Mouse (Mus musculus): ENCODE data around the gene Lypla2.
"Not testable (repeated sequence)": the region's sequence is repeated elsewhere in the genome, so short reads cannot be mapped to it uniquely, and the experiment has no call there.

The Lypla2 gene

DNA sequence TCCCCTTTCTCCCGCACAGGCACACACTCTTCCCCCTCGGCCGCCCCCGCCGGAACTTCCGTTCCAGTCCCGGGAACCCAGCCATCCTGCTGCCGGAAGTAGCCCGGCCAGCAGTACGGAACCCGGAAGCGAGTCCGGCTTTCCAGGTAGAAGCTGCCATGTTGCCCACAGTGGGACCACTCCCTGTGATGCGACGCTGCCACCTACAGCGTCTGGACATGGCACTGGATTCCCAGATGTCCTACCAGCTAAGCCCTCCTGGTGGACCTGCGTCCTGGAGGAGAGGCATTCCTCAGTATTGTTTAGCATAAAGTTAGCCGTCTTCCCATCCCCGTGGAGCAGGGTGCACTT is at the start of gene Lypla2:
Gene Lypla2, minus strand, starts transcription at position 71 of the 351 bp plus-strand sequence.
- DNase-seq (ENCODE audit: low read depth): peak; percentile 63

DNA sequence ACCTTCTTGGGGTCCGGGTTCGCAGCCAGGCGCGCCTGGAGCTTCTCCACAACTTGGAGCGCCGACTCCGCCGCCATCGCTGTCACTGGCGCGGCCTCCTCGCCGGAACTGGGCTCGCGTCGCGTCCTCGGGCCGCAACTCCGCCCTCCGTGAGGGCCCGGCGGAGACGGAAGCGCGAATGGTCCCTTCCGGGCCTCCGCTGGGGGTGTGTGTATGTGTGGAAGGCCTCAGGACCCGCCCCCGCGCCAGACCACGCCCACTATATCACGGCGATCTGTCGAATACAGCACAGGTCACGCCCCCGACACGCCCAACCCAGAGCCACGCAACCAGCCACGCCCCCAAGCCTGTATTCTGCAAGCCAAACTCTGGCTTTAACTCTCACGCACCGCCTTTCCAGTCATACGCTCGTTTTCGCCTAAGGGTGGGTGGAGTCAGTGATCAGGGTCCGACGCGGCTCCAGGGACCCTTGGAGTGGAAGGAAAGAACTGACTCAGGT is 49.2 kb upstream of the Lypla2 start, which contains the start of gene Eloa:
Gene Eloa, minus strand, starts transcription at position 215 of the 499 bp plus-strand sequence.
- DNase-seq (ENCODE audit: low read depth): peak; percentile 99

DNA sequence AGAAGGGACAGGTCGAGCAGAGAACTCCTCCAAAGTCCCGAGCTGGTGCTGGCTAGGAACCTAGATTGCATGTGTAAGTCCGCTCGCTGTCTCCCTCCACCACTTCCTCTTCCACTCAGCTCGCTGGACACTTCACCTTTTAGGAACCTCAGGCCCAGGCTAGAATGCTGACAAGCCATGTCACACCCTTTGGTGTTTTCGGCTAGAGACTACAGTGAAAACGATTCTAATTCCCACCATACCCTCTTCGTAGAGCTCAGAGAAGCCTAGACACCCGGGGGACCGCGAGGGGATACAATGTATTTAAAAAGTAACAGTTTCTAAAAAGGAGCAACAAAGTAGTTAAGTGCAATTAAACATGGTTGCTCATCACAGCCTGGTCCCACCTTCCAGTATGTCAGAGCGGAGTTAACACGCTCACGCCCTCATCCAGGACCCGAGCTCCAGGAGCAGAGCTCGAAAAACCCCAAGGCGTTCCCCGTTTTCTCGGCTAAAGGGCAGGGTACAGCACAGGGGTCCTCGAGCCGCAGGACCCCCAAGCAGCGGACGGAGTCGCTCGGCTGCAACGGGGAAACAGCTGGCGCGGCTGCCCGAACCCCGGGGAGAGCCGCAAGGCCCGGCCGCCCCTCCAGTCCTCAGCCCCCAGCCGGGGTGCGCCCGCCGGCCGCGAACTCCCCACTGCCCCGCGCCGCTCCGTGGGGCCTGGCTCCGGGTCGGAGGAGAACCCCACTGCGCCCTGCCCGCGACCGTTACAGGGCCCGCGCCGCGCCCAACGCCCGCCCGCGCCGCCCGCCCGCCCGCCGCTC is 48.5 kb upstream of the Lypla2 start:
- DNase-seq (ENCODE audit: low read depth): no peak

DNA sequence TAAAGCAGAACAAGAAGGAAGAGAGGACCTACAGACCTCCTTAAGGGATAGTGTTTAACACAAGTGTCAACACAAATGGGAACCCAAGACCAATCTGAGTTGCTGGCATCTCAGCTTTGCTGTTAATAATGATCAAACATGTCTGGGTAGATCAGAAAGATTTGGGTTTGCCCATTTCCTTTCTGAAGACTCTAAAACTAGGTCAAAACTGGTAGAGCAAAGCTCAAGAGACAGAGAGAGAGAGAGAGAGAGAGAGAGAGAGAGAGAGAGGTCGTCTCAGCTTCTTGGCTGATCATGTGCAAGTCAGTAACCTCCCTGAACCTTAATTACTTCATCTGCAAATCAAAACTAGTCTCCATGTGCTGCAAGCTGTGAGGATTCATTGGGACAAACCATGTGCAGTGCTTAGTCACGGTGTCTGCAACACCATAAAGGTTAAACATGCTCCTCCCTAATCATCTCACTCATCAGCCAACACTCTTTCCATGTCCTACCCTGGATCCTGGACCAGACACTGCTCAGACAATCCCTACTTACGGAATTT is 43.7 kb upstream of the Lypla2 start:
- no peak for DNase-seq (ENCODE audit: low read depth)

DNA sequence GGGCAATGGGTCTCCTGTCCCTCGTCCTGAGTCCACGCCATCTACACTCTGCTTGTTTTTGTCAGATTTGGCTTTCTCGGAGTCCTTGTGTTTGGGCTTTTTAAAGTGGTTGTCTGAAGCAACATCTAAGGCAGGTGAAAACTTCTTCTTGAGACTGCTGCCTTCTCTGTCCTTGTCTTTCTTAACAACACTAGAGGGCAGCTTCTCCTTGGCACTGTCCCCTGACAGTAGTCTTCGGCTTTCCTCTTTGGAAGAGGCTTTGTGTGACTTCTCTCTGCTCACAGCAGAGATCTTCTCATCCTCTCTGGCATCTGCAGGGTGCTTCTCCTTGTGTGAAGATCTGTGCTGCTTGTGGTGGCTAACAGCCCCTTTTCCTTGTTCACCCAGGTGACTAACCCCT is 38.2 kb upstream of the Lypla2 start:
- no peak for DNase-seq (ENCODE audit: low read depth)

DNA sequence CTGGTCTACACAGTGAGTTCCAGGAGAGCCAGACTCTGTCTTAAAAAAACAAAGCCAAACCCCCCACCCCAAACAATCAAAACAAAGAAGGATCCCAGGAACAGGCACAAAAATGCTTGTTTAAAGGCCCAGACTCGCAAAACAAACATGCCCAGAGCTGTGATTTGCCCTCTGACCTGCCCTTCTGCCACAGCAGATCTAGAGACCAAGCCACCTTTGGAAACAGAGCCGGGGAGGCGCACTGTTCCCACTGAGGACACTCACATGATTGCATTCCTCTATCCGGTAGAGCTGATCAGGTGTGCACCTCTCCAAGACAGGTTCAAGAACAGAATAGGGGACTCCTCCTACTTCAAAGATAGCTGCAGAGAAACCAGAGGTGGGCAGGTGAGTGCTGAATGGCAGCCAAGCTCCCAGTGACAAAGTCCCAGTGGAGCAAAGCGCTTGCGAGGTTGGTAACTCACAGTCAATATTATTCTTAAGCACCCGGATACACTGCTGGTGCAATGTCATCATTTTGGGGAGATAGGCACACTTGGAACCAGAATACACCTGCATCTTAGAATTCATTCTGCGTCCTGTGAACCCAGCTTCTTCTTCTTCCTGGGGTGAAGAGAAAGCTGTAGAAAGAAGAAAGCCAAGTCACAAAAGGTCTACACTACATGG is 36.5 kb upstream of the Lypla2 start:
- DNase-seq (ENCODE audit: low read depth): no peak

DNA sequence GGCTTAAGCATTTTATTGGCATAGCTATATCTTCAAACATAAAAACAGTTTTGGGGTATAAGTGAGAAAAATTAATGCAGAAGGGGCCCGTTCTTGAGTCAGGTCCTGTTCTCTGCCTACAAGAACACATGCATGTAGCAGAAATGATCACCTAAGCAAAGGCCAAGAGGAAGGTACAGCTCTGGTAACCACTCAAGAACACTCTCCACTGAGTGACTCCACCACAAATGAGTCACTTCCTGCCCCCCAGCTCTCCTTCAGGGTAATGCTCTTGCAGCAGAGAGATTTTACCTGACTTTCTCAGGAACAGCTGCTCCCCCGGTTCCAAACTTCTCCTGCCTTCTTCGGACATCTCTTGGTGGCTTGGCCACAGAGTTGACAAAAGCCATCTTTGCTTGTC is 34.4 kb upstream of the Lypla2 start:
- DNase-seq (ENCODE audit: low read depth): no peak

DNA sequence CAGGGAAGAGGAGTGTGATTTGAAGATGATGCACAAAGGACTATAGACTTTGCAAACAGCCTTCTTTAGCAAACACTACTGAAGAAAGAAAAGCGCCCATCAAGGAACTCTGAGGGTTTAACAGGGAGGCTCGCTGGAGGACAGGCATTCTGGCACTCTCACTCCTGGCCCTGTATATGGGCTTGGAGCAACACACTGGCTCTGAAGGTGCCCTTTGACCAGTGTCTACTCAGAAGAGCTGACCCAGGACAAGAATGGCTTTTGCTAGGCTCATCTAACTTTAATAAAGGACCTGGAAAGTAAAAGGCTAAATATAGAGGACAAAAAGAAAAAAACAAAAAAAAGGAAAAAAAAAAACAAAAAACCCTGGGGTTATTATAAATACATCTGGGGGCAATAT is 32.5 kb upstream of the Lypla2 start:
- no peak for DNase-seq (ENCODE audit: low read depth)

DNA sequence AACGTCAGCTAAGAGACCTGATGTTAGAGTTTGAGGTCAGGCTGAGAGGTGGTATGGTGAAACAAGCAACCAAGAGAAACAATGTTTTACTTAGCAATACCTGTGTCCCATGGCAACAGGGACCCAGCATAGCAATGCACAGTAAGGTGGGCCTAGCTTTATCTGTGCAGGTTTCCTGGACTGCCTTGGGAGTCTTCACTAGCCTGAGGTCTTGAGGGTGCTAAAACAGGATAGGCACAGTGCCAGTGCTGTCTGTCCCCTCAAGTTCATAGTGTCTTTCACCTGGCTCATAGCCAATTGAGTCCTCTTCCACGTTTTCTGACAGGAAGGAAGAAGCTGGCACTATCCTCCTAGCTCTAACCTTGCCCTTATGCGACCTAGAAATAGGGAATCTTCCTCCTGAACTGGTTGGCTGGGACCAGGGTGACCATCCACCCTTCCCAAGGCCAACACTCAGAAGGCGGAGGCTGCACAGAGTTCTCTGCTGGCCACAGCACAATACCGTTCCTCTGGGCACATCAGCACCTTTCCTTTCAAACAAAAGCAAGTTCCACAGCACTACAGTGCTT is 31.8 kb upstream of the Lypla2 start:
- no peak for DNase-seq (ENCODE audit: low read depth)

DNA sequence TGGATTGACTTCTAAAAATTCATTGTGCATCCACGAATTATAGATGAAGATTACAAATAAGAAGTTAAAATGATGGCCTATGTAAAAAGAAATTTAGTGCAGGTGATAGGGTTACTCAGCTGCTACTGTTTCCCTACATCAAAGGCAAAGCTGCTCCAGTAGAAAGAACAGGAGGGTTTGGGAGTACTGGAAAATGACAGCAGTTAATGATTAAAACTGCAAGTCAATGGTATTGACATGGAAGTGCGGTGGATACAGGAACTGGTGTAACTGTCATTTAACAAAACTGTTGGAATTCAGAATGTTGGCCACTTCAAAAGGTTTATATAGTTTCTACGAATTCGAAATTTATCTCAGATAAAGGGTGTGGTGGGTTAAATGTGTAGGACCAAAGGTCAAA is 22.7 kb upstream of the Lypla2 start:
- DNase-seq (ENCODE audit: low read depth): no peak

DNA sequence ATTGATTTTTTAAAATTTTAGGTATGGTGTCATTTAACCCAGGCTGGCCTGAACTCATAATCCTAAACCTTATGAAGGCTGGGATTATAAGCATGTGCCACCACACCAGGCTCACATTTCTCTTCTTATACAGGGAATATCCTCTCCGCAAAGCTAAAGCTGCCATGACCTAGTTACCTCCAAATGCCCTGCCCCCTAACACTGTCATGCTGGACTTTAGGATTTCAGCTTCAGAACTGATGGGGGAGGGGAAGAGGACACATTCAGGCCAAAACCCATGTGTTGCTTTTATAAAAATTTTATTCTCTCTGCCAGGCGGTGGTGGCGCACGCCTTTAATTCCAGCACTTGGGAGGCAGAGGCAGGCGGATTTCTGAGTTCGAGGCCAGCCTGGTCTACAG is 21.5 kb upstream of the Lypla2 start:
- no peak for DNase-seq (ENCODE audit: low read depth)

DNA sequence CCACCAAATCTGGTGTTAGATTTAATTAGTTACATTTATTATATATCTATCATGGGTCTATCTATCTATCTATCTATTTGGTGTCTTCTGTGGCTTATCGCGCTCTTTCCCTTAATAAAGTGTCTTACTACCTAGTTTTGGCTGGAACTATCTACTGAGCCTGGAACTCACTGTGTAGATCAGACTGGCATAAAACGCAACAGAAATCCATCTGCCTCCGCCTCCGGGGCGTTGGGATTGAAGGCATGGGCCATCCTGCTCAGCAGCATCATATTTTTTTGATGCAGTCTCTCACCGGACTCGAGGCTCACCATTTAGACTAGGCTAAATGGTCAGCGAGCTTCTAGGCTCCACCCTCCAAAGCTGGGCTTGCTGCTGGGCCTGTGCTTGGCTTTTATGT is 15.3 kb upstream of the Lypla2 start:
- DNase-seq (ENCODE audit: low read depth): no peak

DNA sequence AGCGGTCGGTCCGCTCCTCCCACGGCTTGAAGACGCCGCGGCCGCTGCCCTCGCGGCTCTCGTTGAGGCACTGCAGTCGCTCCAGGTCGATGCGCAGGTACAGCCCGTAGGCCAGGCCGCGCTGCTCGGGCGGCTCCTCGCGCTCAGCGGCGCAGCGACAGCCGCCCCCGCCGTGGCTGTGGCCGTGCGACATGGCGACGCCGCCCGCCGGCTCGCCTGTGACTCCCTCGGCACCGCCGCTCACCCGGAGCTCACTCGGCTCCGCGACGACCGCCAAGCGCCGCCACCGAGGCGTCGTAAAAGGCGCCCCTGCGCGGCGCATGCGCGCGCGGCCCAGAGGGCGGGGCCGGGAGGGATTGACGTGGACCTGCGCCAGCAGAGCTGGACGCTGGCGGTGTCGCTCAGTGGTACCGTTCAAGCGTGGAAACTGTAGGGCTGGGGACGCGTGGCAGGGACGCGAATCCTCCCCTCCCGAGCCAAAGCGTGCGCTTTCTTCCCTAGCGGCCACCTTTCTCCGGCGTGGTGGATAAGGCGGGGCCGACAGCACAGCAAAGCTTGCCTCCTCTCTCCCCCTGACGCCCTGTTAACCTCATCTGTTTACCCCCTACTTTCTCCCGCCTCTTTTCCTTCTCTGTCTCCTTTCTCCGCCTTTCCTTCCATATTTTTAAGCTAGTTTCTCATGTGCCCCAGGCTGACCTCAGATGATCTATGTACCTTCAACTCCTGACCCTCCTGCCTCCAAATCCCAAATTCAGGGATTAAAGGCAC is 14.7 kb upstream of the Lypla2 start, which contains the start of gene Pithd1:
Gene Pithd1, minus strand, starts transcription at position 322 of the 768 bp plus-strand sequence.
- peak; percentile 83 for DNase-seq (ENCODE audit: low read depth)

DNA sequence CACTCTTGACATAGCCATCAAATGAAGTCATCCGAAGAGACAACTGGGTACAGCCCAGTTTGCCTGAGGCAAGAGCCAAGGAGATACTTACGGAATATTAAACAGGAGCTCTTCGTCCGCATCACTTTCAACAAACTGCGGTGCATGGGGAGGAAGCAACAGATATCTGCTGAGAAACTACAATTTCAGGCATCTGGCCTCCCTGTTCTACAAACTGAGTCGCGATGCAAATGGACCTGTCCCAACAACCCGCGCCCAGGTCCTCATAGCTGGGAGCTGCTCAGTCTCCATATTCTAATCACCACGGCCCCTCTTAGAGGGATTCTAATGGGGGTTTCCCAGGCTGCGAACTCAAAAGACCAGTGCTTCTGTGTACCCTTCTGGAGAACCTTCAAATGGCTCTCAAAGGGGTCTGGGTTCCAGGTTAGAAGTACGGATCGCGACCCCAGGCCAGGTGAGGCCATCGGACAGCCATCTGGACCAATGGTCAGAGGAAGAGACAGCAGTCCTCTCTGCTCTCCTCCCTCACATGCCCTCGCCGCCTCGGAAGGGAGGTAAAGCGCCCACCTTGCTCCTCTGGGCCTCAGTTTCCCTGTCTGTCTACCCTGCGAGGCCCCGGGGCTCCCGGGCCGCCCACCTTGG is 14.0 kb upstream of the Lypla2 start:
- no peak for DNase-seq (ENCODE audit: low read depth)

DNA sequence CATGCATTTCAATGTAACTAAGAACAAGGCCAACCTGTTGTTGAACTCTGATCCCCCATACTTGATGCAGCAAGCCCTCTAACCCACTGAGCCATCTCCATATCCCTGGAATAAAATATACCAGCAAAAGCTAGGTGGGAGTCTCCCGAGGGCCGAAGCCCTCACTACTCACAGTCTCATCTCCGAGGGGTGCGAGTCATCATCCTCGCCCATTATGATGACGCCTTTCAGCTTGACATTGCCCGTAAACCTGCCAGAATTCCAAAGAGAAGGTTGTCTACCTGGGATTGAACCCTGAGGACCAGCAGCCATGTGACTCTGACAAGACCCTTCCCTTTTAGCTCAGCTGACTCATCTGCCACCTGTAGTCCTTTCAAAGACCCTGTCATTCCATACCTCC is 13.3 kb upstream of the Lypla2 start:
- no peak for DNase-seq (ENCODE audit: low read depth)

DNA sequence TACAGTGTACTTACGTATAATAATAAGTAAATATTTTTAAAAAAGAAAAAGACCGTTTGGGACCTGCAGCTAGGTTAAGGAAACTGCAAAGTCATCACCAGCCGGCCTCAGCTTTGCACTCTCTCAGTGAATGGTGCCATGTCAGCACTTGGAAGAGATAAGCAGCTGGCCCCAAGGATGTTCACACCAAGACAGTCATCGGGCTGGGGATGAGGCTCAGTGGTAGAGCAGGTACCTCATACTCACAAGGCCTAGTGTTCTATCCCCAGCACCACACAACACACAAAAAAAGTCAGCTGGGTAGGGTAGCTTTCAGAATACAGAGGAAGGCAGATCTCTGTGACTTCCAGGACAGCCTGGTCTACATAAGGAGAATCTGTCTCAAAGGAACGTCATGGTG is 12.8 kb upstream of the Lypla2 start:
- DNase-seq (ENCODE audit: low read depth): peak; percentile 82

DNA sequence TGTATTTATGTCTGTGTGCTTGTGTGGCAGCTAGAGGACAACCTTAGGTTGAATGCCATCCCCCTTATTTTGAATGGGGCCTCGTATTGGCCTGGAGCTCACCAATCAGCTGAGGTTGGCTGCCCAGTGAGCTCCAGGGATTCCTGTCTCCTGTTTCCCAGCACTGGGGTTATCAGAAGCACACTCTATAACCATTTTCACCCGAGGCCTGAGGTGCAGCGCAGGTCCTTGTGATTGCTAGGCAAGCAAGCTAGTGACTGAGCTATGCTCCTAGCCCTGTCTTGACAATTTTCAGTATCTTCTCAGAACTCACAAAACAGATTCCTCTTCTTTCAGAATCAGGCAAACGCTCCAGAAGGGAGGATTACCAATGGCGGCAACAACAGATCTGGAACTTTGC is 12.1 kb upstream of the Lypla2 start:
- no peak for DNase-seq (ENCODE audit: low read depth)

DNA sequence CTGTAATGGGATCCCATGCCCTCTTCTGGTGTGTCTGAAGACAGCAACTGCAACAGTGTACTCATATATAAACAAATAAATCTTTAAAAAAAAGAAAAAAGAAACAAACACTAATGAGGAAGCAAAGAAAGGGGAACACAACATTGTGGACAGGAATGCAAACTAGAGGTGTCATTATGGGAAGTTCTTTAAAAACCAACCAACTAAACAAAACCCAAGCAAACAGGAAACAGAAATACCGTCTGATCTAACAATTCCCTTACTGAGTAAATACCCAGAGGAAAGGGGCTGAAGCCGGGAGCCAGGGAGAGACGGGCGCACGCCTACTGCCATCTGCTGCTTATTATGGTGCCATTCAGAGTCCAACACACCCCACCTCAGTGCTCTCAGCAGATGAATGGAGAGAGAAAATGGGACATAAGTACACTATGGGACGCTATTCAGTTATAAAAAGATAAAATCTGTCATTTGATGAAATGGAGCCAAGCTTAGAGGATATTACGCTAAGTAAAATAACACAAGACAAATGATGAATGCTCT is 9.2 kb upstream of the Lypla2 start:
- DNase-seq (ENCODE audit: low read depth): no peak

DNA sequence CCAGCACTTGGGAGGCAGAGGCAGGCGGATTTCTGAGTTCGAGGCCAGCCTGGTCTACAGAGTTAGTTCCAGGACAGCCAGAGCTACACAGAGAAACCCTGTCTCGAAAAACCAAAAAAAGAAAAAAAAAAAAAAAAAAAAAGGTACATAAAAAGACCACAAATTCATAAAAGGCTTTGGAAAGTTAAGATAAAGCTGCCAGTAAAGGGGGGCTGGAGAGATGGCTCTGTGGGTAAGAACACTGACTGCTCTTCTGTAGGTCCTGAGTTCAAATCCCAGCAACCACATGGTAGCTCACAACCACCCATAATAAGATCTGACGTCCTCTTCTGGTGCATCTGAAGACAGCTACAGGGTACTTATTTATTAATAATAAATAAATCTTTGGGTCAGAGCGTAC is 7.8 kb upstream of the Lypla2 start:
- DNase-seq (ENCODE audit: low read depth): not testable (repeated sequence)

DNA sequence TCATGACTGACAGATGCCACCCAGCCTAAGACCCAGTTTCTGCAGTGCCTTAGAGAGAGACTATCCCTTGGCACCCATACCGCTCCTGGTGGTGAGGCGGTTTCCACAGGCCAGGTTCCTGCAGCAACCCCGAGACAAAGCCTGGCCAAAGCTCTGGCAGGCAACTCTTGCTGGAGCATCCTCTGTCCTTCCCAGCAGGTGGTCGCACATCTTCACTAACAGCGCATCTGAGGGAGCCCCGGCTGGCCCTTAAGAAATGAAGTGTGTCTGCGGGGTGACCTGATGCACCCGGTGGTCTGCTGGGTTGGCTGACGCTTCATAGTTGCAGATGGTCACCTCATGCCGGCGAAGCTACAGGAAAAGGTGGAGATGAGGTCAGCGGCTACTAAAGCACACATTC is 3.7 kb upstream of the Lypla2 start:
- no peak for DNase-seq (ENCODE audit: low read depth)
